Mouse (Mus musculus) intestine, postnatal 0 days (tissue): Measurements from ENCODE around the gene Dbi. TPM values are rescaled to one million over a fixed set of nuclear protein-coding genes. Genes with fewer than 3 reads are reported as not detected.
A peak's percentile ranks its signal among the peaks of the same experiment; 100 is the strongest.
"Not testable (repeated sequence)": the region's sequence is repeated elsewhere in the genome, so short reads cannot be mapped to it uniquely, and the experiment has no call there.

Experiments
- ATAC-seq: fragments of 200-750 bp; cut with Nextera tagmentation; 2 replicates; pipeline ENCODE4 v1.8.0; 2017; ENCODE audit warnings: mild to moderate bottlenecking, moderate TSS enrichment, moderate library complexity
- H3K27ac ChIP-seq: fragments of 300-500 bp; sonication (generic); 2 replicates; pipeline ENCODE4 v1.5.1; 2014; ENCODE audit warnings: mild to moderate bottlenecking, low read depth, low read length, moderate library complexity
- H3K27me3 ChIP-seq: fragments of 300-500 bp; sonication (generic); replicated peaks from 2 replicates; pipeline ENCODE4 v1.6.1; 2014; ENCODE audit warnings: low read length, mixed read lengths; ENCODE audit not compliant: control insufficient read depth, insufficient read depth
- H3K36me3 ChIP-seq: fragments of 300-500 bp; sonication (generic); 2 replicates; pipeline ENCODE4 v1.6.1; 2014; ENCODE audit warnings: mild to moderate bottlenecking, moderate library complexity; ENCODE audit not compliant: control insufficient read depth, insufficient read depth
- H3K4me1 ChIP-seq: fragments of 300-500 bp; sonication (generic); replicated peaks from 2 replicates; pipeline ENCODE4 v1.6.1; 2014; ENCODE audit warnings: antibody characterized with exemption, low read length, mixed read lengths; ENCODE audit not compliant: control insufficient read depth, insufficient read depth
- H3K4me2 ChIP-seq: fragments of 300-500 bp; sonication (generic); replicated peaks from 2 replicates; pipeline ENCODE4 v1.6.1; 2014; ENCODE audit warnings: low read depth, mild to moderate bottlenecking, moderate library complexity
- H3K4me3 ChIP-seq: fragments of 300-500 bp; sonication (generic); 2 replicates; pipeline ENCODE4 v1.5.1; 2014; ENCODE audit warnings: low read depth, low read length
- H3K9ac ChIP-seq: fragments of 300-500 bp; sonication (generic); 2 replicates; pipeline ENCODE4 v1.6.1; 2014; ENCODE audit warnings: mild to moderate bottlenecking, low read depth, low read length
- H3K9me3 ChIP-seq: fragments of 300-500 bp; sonication (generic); 2 replicates; pipeline ENCODE4 v1.6.1; 2016; ENCODE audit warnings: mixed run types; ENCODE audit not compliant: control insufficient read depth
- CTCF ChIP-seq: sonication (generic); IDR thresholded peaks from 2 replicates; pipeline ENCODE4 v1.5.1; 2016; ENCODE audit warnings: low read depth, mild to moderate bottlenecking, control low read depth, antibody characterized with exemption, moderate library complexity
- WGBS: fragments of 180-500 bp; shearing (Covaris S2); extraction: QIAGEN DNeasy Blood & Tissue Kit; methylation state at CpG from one replicate; pipeline ENCODE4 v1.1.7; 2014; 5-methylcytosine and 5-hydroxymethylcytosine counted together
- polyA plus RNA-seq: library from polyadenylated mRNA; unstranded; fragments of >200 nt; fragmentation: Nextera tagmentation; extraction: Ambion mirVana; gene quantifications from 2 replicates; pipeline ENCODE4 v1.2.1, GENCODE M21; 2015

The Dbi gene
- polyA plus RNA-seq, 1 experiment from 2014 or later = 3,164 TPM

- H3K4me2 ChIP-seq = no peak overlapping the region
- no peak overlapping the region for H3K27ac ChIP-seq
- no peaks in the 10 kb centered on the region for H3K9me3 ChIP-seq
- no peaks in the 10 kb centered on the region for H3K27me3 ChIP-seq
- 84% methylated on average over 3 of the region's 3 CpGs for WGBS
- no peak overlapping the region for H3K4me3 ChIP-seq
- H3K36me3 ChIP-seq = no peaks in the 10 kb centered on the region
- no peak overlapping the region for H3K9ac ChIP-seq
- no peak for ATAC-seq
- no peak for TF ChIP-seq CTCF
- H3K4me1 ChIP-seq = 0 out of 2 replicates have a peak, but pooled peaks cover 2% of the 10 kb centered on the region
Measured at GRCm38 (mm10) chr1:120101227-120101609, 19.7 kb downstream of the Dbi start.

GRCm38 (mm10) chr1:120100456-120101226 lies 20.2 kb downstream of the Dbi start:
- no peak overlapping the region for H3K9ac ChIP-seq

GRCm38 (mm10) chr1:120099483-120099882 lies 21.4 kb downstream of the Dbi start:
- H3K4me1 ChIP-seq = 0 out of 2 replicates have a peak, but pooled peaks cover 2% of the 10 kb centered on the region
- H3K27ac ChIP-seq = no peak overlapping the region
- 64% methylated on average over 6 of the region's 6 CpGs for WGBS
- H3K27me3 ChIP-seq = no peaks in the 10 kb centered on the region
- no peak overlapping the region for H3K4me3 ChIP-seq
- no peak for ATAC-seq
- no peaks in the 10 kb centered on the region for H3K36me3 ChIP-seq
- H3K9ac ChIP-seq = no peak overlapping the region
- TF ChIP-seq CTCF = no peak
- no peaks in the 10 kb centered on the region for H3K9me3 ChIP-seq
- H3K4me2 ChIP-seq = no peak overlapping the region

More at GRCm38 (mm10) chr1:120100456-120101226, 20.2 kb downstream of the Dbi start:
- H3K4me1 ChIP-seq = 0 out of 2 replicates have a peak, but pooled peaks cover 2% of the 10 kb centered on the region
- no peaks in the 10 kb centered on the region for H3K9me3 ChIP-seq
- H3K4me3 ChIP-seq = no peak overlapping the region
- H3K27me3 ChIP-seq = no peaks in the 10 kb centered on the region
- no peaks in the 10 kb centered on the region for H3K36me3 ChIP-seq
- 62% methylated on average over 8 of the region's 8 CpGs for WGBS
- ATAC-seq = peak; percentile 79
- H3K4me2 ChIP-seq = no peak overlapping the region
- no peak for TF ChIP-seq CTCF
- no peak overlapping the region for H3K27ac ChIP-seq

- Histone ChIP-seq H3K27ac (no peak overlapping the region), H3K9me3 (no peaks in the 10 kb centered on the region), H3K4me3 (no peak overlapping the region), H3K4me2 (no peak overlapping the region), H3K9ac (no peak overlapping the region), H3K36me3 (no peaks in the 10 kb centered on the region), H3K27me3 (no peaks in the 10 kb centered on the region), H3K4me1 (0 out of 2 replicates have a peak, but pooled peaks cover 2% of the 10 kb centered on the region)
- peak; percentile 81 for TF ChIP-seq CTCF
- ATAC-seq = no peak
- 10% methylated on average over 7 of the region's 7 CpGs for WGBS
Measured at GRCm38 (mm10) chr1:120098327-120098726, 22.6 kb downstream of the Dbi start.

- TF ChIP-seq CTCF = no peak
- Histone ChIP-seq H3K27me3 (no peaks in the 10 kb centered on the region), H3K4me1 (no peaks in the 10 kb centered on the region), H3K4me2 (no peak overlapping the region), H3K27ac (no peak overlapping the region), H3K9ac (no peak overlapping the region), H3K9me3 (no peaks in the 10 kb centered on the region), H3K36me3 (no peaks in the 10 kb centered on the region), H3K4me3 (no peak overlapping the region)
- 61% methylated on average over 3 of the region's 3 CpGs for WGBS
- no peak for ATAC-seq
Measured at GRCm38 (mm10) chr1:120094920-120095319, 26.0 kb downstream of the Dbi start.

GRCm38 (mm10) chr1:120093482-120094134 lies 27.3 kb downstream of the Dbi start:
- 44% methylated on average over 11 of the region's 14 CpGs for WGBS
- H3K27ac ChIP-seq = peak overlapping the region; percentile 46
- not testable (repeated sequence) for H3K27me3 ChIP-seq, H3K4me2 ChIP-seq, H3K4me3 ChIP-seq, H3K4me1 ChIP-seq, H3K9me3 ChIP-seq, H3K9ac ChIP-seq, H3K36me3 ChIP-seq, ATAC-seq
- TF ChIP-seq CTCF = peak; percentile 93
